Mouse (Mus musculus) ovary, postnatal 36 days (tissue): ENCODE data around the gene Nek2.

Experiments
- DNase-seq: peaks from one replicate; pipeline ENCODE4 v3.0.0; 2022; ENCODE audit warnings: low spot score, mixed read lengths

The Nek2 gene

GRCm38 (mm10) chr1:191858136-191858535, 36.9 kb downstream of the Nek2 start:
- no peak for DNase-seq

GRCm38 (mm10) chr1:191859847-191860246, 38.6 kb downstream of the Nek2 start:
- DNase-seq = no peak

GRCm38 (mm10) chr1:191861247-191861646, 40.0 kb downstream of the Nek2 start:
- no peak for DNase-seq

GRCm38 (mm10) chr1:191863833-191864550, 42.7 kb downstream of the Nek2 start:
- DNase-seq = no peak

GRCm38 (mm10) chr1:191864551-191865027, 43.3 kb downstream of the Nek2 start:
- DNase-seq = no peak

- DNase-seq = no peak
Observed at GRCm38 (mm10) chr1:191872076-191872710, 50.9 kb downstream of the Nek2 start.

- DNase-seq = no peak
Observed at GRCm38 (mm10) chr1:191875006-191875405, 53.8 kb downstream of the Nek2 start.

- DNase-seq = no peak
Observed at GRCm38 (mm10) chr1:191875683-191876305, 54.5 kb downstream of the Nek2 start.

- no peak for DNase-seq
Observed at GRCm38 (mm10) chr1:191877681-191878080, 56.4 kb downstream of the Nek2 start.

- no peak for DNase-seq
Observed at GRCm38 (mm10) chr1:191878518-191878921, 57.3 kb downstream of the Nek2 start.

- no peak for DNase-seq
Observed at GRCm38 (mm10) chr1:191880247-191880646, 59.0 kb downstream of the Nek2 start.

- no peak for DNase-seq
Observed at GRCm38 (mm10) chr1:191880921-191881609, 59.8 kb downstream of the Nek2 start.

GRCm38 (mm10) chr1:191881663-191882062, 60.4 kb downstream of the Nek2 start:
- DNase-seq = no peak
